Mouse (Mus musculus): ENCODE data around the gene Atp2b4.

The Atp2b4 gene

DNA sequence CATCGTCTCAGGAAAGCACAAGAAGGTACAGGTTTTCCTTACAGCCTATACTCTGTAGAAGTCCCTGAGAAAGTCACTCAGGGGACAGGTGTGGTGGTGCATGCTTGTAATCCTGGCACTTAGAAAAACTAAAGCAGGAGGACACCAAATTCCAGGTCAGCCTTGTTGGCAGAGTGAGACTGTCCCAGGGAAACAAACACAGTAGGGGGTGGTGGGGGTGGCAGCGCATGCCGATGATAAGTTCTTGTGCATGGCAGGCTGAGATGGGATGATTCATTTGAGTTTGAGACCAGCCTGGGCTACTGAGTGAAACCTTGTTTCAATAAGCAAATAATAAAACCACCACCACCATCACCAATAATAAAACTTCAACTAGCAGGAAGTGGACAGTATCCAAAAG, 49.2 kb downstream of the Atp2b4 start:
- no peak for DNase-seq (ENCODE audit: low spot score in 2 of 2)

DNA sequence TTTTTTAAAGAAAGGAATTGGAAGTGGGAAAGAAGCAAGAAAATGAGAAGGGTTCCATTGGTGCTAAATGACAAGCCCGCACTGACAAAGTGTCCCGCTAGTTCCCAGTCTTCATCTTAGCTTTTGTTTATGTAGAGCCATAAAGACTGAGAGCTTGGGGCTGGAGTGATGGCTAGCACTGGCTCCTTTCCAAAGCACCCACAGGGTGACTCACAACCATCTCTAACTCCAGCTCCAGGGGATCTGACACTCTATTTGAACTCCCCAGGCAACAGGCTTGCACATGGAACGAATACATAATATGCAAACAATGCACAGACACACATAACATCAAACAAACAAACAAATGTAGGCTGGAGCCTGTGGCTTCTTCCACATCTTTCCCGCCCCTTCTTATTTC, 50.9 kb downstream of the Atp2b4 start:
- DNase-seq (ENCODE audit: low spot score in 2 of 2) = no peak

DNA sequence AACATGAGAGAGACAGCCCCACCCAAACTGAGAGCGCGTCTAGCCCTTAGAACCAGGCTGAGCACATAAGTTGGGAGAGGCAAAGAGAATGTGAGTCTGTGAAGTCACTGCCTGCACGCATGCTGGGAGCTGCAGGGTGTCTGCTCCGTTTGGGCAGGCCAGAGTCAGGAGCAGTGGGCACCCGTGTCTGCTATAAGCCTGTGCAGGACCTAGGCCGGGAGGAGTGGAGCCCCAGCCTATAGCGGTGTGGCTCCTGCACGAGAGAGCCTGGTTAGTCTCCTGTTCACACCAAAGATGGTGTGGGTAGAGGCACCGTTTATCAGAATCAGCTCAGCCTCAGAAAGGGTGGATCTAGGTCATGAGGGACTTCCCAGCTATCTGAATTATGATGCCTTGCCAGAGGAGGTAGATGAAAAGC, 55.8 kb downstream of the Atp2b4 start:
- DNase-seq (ENCODE audit: low spot score in 2 of 2) = no peak

DNA sequence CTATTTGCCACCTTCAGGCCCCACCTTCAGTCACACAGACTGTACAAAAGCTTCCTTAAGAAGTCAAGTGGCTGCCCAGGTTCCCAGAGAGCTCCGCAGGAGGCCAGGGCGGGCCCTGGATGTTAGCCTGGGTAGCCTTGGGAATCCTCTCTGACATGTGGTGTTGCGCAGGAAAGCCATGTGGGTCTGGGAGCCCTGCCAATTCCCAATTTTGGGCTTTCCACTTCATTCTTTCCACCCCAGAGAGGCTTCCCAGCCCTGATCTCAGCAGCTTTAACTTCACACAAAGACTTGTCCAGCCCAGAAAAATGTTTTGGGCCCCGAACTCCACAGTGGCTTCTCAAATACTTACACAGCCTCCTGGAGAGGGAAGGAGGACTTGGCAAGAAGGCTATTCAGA, 56.2 kb downstream of the Atp2b4 start:
- no peak for DNase-seq (ENCODE audit: low spot score in 2 of 2)

DNA sequence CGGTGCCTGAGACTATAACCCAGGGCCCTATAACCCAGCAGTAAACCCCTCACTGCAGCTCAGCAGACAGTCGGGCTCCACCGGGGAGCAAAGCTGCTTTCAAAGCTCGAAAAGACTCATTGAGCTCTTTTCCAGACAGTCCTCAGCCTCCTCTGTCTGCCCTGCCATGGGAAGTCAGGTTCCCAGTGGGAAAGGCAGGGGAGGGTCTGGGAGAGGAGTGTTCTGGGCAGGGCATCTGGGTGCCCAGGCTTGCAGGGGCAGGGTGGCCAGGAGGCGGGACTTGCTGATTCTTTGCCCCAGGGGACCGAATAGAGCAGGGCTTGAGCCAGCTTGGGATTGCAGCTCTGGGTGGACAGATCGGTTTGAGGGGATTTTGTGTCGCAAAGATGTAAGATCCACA, 58.3 kb downstream of the Atp2b4 start:
- no peak for DNase-seq (ENCODE audit: low spot score in 2 of 2)

DNA sequence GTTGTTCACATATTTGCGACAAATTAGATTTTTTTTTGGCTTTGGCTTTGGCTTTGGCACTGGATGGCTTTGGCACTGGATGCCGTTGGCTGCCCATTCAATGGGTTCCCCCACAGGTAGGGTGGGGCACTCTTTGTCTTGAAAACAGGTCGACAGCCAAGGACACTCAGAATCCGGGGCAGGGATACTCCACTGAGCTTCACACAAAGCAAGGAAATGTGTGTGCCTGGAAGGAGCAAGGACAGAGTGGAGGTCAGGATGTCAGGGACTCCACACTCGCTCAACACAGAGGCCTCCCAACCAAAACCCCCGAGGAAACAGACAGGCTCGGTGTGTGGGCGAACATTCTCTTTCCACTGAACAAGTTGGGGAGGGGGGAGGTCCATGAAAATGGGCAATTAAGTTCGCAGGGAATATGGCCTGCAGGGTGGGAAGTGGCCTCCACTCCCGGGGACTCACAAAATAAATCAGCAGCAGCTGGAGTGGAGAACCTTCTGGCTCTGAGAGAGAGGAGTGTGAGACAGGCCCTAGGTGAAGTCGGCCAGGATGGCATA, 58.9 kb downstream of the Atp2b4 start:
- DNase-seq (ENCODE audit: low spot score in 2 of 2) = no peak

DNA sequence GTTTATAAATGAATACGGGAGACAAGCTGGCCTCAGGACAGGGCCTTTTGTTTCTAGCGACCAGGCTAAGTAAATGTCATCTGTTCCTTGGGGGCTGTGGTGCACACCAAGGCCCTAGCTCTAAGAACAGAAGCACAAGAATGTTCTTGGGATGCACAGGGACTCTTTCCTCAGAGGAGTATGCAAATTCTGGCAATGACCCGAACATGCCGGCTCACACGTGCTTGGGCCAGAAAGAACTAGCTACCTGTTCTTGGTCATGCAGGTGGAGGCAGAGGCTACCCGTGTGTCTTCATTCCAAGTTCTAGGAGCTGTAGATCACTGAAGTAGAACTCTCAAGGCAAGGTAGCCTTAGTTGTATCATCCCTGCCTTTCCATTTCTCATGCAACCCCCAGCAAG, 59.7 kb downstream of the Atp2b4 start:
- no peak for DNase-seq (ENCODE audit: low spot score in 2 of 2)

DNA sequence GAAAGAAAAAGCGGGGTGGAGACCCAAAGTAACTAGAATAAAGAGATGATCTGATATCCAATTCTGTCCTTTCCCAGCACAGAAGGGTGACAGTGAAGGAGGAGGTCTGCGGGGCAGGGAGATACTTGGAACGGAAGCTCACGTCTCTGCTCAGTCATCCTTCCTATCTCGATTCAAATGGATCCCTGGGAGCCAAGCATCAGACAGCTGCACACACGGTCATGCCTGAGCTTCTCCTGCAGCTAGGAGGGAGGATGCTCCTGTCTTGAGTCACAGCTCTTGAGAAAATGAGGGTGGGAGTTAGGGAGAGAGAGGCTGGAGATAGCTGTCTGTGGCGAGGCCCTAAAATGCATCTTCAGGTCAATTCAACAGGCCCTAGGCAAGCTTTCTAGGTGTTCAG, 64.2 kb downstream of the Atp2b4 start:
- DNase-seq (ENCODE audit: low spot score in 2 of 2) = no peak

DNA sequence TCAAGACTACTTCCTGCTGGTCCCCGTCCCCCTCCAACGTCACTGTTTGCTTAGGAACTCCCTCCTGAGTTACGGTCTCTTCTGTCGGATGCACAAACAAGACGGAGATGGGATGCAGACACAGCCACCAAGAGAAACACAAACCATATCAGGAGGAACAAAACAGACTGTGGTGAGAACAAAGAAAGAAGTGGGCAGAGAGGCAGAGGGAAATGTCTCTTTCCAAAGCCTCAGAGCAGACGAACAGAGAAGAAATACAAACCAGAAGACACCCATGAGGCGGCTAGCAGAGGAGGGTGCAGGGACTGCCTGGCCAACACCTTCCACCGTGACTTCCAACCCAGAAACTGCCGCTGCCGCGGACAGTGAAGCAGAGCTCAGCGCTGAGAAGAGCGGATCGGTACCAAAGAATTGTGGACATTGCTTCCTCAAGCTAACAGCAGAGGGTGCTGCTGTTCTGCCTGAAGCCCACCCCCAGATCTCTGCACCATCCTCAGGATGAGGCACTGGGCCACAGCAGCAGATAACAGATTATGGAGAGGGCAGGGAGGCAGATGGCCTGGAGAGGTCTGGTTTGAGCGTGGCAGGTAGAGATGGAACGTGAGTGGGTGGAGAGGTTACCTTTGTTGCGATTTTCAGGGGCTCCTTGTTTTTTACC, 64.7 kb downstream of the Atp2b4 start:
- DNase-seq (ENCODE audit: low spot score in 2 of 2) = peak in 1 of 2 experiments; percentile 42

DNA sequence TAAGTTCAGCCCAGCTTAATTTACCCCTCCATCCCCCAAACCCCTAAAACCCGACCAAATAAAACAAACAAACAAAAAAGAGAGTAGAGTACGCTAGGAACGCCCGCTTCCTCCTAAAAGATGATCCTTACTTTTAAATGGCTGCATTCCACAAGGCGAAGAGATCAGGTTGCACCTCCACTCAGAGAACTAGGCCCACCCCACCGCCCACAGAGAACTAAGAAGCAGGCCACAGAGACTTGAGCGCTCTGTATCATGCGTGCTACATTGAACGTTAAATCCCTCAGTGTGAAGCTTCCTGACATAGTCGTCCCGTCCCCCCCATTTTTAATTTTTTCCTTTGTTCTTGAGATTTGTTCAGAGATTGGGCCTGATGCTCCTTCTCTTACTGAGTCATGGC, 68.0 kb downstream of the Atp2b4 start:
- DNase-seq (ENCODE audit: low spot score in 2 of 2) = no peak

DNA sequence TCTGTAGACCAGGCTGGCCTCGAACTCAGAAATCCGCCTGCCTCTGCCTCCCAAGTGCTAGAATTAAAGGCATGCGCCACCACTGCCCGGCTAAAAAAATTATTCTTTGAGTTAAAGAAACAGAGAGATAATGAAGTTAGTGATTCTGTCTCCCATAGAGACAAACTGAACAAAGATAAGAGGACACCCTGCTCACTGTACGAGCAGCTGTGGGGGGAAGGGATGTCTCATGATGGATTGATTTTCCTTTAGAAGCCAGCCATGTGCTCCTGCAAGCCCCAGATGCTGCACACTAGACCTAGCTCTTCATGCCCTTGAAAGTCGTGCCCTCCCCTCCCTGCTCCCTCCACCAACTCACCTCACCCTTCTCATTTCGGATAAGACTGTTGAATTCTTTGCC, 72.5 kb downstream of the Atp2b4 start:
- no peak for DNase-seq (ENCODE audit: low spot score in 2 of 2)

DNA sequence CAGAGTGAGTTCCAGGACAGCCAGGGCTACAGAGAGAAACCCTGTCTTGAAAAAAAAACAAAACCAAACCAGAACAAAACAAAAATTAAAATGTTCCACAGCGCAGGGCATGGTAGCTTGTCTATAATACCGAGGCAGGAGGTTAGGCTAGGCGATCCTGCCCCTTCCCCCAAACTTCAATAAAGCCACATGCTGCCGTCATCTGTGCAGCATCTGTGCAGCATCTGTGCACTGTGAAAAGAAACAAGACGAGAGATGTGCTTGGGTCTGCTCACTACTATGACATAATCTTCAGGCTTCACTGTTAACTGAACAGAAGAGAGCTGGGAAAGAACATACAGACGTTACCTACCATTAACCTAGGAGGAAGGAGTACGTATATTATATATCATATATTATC, 80.5 kb downstream of the Atp2b4 start:
- DNase-seq (ENCODE audit: low spot score in 2 of 2) = no peak

DNA sequence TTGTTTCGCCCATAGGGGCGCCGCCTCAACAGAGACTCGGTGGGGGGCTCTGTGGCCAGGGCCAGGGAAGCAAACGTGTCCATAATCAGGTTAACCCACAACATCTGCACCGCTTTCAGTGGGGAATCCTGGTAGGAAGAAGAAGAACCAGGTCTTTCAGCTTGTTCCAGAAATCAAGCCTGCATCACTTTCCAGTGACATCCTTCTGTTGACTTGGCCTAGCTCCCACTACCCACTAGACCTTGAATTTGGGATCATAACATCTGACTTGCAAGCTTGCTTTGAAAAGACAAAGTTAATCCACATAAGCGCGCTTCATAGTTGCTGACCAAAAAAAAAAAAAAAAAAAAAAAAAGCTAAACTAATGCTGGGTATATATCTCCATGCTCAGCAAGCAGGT, 82.1 kb downstream of the Atp2b4 start:
- DNase-seq (ENCODE audit: low spot score in 2 of 2) = no peak

DNA sequence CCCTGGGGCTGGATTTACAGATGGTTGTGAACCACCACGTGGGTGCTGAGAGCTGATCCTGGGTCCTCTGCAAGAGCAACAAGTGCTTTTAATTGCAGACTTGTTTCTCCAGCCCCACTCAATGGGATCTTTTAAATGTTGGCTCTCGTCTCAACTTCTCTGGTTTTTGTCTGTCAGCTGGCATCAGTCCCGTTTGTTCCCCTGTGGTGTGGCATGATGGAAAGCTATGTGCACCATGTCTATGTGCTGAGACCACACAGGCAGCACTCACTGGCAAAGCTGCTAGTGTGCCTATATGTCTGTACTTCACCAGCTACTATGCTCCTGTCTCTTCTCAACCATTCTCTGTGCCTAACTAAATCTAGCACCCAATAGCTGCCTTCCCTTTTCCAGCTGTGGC, 82.5 kb downstream of the Atp2b4 start:
- no peak for DNase-seq (ENCODE audit: low spot score in 2 of 2)

DNA sequence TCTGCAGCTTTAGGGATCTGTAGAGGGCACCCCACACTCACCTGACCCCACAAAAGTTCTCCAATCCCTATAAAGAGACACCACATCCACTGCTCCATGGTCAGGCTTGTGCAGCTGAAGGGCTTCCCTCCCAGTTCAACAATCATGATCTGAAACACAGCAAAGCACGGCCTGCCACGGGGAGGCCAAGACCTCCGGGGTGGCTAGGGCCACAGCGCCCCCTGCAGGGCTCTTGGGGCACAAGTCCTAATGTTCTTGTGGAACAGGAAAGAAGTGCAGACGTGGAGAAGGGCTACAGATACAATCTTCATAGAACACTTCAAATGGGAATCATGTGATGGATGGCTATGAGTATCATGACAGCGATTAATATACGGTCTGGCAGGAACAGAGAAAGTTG, 84.4 kb downstream of the Atp2b4 start:
- DNase-seq (ENCODE audit: low spot score in 2 of 2) = peak; percentile 48 to 80

DNA sequence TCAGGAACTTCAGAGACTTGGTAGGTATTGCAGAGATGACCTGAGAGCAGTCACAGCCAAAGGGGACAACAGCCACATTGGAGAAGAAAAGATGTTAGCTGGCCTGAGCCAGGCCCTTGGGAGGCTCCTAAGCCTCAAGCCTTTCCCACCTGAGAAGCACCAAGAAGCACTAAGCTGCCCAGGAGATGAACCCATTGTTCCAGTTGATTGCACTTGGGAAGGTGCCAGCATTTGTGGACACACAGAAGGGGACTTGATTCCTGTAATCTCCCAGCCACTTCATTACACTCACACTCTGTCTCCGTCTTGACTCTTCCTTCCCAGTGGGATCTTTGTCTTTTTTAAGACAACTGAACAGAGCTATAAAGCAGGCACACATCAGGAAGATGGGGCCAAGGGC, 85.7 kb downstream of the Atp2b4 start:
- DNase-seq (ENCODE audit: low spot score in 2 of 2) = no peak

DNA sequence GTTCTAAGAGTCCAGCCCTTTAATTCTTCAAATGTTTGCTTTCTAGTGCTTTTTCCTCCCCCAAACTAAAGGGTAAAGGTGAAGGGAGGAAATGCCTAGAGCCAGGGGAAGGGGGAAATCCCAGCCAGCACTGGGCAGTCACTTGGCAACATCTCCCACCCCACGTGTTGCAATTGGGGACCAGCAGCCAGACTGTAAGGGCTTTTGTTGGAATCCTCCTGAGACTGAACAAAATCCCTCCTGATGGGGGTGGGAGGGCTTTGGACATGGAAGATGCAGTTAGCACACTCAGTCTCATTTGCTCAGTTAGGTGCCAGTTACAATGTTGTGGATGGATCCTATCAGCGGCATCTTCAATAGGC, 87.9 kb downstream of the Atp2b4 start:
- no peak for DNase-seq (ENCODE audit: low spot score in 2 of 2)

DNA sequence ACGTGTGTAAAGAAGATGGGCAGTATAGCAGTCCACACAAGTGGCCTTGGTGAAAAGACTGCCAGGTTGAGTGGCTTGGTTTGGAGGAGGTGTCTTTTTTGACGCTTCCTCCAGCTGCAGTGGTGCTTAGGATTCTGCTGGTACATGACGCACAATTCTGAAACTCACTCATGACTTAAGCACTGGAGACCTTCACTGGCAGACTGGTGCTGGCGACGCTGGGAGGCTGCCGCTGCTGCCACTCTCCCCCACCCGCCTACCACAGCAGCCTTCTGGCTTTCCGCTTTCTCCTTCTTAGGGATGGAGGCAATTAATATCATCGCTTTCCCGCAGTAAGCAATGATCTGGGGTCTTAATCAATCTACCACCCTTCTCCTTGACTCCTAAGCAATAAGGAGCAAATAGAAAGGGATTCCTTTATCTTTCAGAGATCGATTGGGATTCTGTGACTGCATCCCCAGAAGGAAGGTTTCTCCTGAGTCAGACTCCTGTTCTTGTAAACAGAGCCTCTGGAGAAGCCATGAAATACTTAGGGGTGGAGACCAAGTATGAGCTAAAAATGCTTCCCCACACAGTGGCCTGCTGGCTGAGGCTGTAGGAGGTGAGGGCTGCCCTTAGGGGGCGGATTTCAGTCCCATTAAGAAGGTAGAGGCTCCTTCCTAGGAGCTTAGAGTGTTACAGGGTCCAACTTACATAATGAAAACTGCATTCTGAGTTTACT, 88.4 kb downstream of the Atp2b4 start:
- no peak for DNase-seq (ENCODE audit: low spot score in 2 of 2)

DNA sequence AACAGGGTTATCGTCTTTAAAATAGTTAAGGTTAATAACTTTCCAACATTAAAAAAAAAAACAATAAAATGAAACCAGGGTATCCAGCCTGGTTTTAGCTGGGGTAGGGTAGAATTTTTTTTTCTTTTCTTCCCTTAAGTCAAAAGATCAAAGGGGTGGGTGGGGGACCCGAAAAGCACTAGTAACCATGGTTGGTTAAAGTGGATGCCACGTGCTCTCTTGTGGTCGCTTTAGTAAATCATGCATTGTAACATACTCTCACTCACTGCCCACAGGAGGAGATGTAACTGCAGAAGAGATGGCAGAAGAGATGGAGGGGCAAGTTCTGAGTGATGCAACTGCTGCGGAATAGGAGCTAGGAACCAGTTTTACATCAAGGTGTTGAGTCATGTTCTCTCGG, 89.5 kb downstream of the Atp2b4 start:
- DNase-seq (ENCODE audit: low spot score in 2 of 2) = peak; percentile 38 to 42

DNA sequence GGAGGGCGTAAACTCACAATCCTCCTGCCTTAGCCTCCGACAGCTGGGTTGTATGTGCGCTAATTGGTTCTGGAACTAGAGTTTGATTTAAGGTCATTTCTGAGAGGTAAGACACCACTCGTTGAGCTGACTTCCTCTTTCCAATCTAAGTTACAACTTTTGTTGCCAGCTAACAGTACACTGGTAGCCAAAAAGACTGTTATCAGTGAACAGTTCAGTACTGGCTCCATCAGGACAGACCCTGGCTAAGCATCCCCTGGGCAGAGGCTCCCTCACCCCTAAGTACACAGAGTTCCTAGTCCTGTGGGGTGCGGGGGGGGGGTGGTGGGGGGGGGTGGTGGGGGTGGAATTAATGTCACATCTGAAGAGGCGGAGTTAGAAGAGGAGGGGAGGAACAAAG, 89.9 kb downstream of the Atp2b4 start:
- DNase-seq (ENCODE audit: low spot score in 2 of 2) = no peak

DNA sequence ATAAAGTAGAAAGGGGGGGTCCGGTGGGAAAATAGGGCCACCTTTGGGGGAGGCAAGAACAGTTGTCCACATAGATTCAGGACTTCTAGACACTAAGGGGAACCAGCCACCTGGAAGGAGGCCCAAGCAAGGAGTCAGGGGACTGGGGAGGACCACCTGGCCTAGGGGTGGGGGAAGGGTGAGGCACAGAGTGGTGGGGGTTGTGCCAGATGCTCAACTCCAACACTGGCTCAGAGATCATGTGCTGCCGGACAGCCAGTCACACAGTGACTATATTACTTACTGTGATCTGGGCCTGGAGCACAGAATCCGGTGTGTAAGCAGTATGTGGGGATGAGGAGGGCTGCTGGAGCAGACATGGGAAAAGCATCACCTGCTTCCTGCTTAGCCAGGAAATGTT, 91.5 kb downstream of the Atp2b4 start:
- DNase-seq (ENCODE audit: low spot score in 2 of 2) = peak; percentile 39 to 47

DNA sequence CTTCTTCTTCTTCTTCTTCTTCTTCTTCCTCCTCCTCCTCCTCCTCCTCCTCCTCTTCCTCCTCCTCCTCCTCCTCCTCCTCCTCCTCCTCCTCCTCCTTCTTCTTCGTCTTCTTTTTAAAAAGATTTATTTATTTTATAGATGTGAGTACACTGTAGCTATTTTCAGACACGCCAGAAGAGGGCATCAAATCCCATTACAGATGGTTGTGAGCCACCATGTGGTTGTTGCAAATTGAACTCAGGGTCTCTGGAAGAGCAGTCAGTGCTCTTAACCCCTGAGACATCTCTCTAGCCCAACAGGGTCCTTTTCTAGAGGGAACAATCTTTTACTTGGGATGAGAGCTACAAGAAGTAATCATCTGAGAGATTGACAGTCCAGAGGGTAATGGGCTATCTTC, 99.0 kb downstream of the Atp2b4 start:
- peak in 1 of 2 experiments; percentile 31 for DNase-seq (ENCODE audit: low spot score in 2 of 2)

DNA sequence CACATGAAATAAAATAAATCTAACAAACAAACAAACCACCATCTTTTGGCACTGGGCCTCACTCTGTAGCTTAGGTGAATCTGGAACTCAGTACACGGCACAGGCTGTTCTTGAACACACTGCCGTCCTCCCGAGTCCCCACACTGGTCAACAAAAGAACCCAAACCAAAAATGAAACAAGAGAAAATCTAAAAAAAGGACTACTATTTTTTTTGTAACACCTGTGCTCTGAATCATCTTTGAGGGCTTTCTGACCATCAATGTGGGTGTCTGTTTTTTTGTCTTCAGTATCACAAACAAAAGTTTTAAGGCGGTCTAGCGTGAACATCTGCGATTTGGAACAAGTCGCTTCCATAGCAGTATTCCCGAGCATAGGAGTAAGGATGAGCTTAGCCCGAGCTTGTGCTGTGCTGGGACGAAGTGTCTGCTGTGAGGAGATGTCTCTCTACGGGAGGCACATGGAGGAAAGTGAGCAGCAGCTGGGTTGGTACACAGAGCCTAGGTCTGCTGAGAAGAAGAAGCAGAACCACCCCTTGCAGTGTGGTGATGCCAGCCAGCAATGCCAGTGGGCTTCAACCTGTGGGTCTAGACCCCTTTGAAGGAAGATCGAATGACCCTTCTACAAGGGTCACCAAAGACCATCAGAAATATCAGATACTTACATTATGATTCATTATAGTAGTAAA, 102.8 kb downstream of the Atp2b4 start:
- no peak for DNase-seq (ENCODE audit: low spot score in 2 of 2)

Measured in thymus, postnatal 10 days (tissue).